Mouse (Mus musculus) layer of hippocampus, adult 11-12 months (tissue): ENCODE results near the gene Gm5065.

Source experiments
- DNase-seq: peaks from one replicate; pipeline ENCODE4 v3.0.0; 2022; ENCODE audit warnings: low spot score

The Gm5065 gene

GRCm38 (mm10) chr7:5350237-5350636 lies at the start of gene Gm5065:
Gm5065 (plus strand) TSS chr7:5350537.
- no peak for DNase-seq

GRCm38 (mm10) chr7:5327511-5327910 lies 22.8 kb upstream of the Gm5065 start:
- DNase-seq, result no peak

GRCm38 (mm10) chr7:5350935-5351334 lies 598 bp downstream of the Gm5065 start, which contains the start of gene Nlrp2:
Nlrp2 (minus strand) TSS chr7:5351035.
- no peak for DNase-seq

GRCm38 (mm10) chr7:5363599-5363998 lies 13.3 kb downstream of the Gm5065 start:
- DNase-seq, result no peak

- DNase-seq, result no peak
Measured at GRCm38 (mm10) chr7:5366724-5367123, 16.4 kb downstream of the Gm5065 start.

- no peak for DNase-seq
Measured at GRCm38 (mm10) chr7:5406201-5406600, 55.9 kb downstream of the Gm5065 start.
